Mouse (Mus musculus): ENCODE data around the gene Ptpn18. TPM values are rescaled to one million over a fixed set of nuclear protein-coding genes. Genes with fewer than 3 reads are reported as not detected.

Gene Ptpn18
- total and polyA plus RNA-seq, 3 experiments: 39.1 to 73.3 TPM; not detected in 1

DNA sequence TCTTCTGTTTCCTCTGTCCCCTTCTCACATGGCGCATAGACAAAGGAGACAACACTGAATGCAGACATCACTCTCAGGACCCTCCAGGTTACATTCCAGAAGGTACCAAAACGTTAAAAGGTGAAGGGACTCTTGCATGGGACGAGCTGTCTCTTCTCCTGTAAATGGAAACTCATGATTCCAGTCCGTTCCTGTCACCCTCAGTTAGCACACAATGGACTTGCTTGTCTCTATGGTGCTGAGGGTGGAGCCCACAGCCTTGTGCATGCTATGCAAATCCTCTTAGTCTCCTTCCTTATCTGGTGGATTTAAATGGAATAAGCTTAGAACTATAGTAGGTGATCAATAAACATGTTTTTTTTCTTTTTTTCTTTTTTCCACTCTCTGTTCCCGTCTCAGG lies 10.2 kb downstream of the Ptpn18 start (continued):
- no peak for TF ChIP-seq UBTF (IDR thresholded peaks at IDR 0.05; ENCODE audit: borderline replicate concordance, insufficient read depth, low read depth, low read length)

GRCm38 (mm10) chr1:34472427-34473300 lies 13.1 kb downstream of the Ptpn18 start:
- peaks cover 7 to 8% of the 10 kb centered on the region in 2 experiments for H3K4me1 ChIP-seq (ENCODE audit: control insufficient read depth in 1 of 2, insufficient read depth in 2 of 2, low read length in 2 of 2)
- DNase-seq (ENCODE audit: low read depth, low spot score): peak; percentile 90
- H3K4me3 ChIP-seq (ENCODE audit: control insufficient read depth in 1 of 2, insufficient read depth in 1 of 2, low read depth in 2 of 2, low read length in 2 of 2): peak overlapping the region; percentile 76 to 91
- H3K36me3 ChIP-seq (ENCODE audit: control insufficient read depth in 1 of 2, insufficient read depth in 2 of 2, low read length in 2 of 2): peaks cover 0 to 8% of the 10 kb centered on the region in 2 experiments; a peak in 2 of 4 replicates
- H3K9ac ChIP-seq (ENCODE audit: control insufficient read depth, low read depth, low read length, poor library complexity, severe bottlenecking): peak overlapping the region; percentile 76
- no peaks in the 10 kb centered on the region for H3K9me3 ChIP-seq (replicated peaks; ENCODE audit: insufficient read depth, low read length)
- peak; percentile 24; the same call in 1 of the 2 replicates for TF ChIP-seq POLR2AphosphoS2 (IDR thresholded peaks at IDR 0.05; ENCODE audit: low read length)
- 0 out of 2 replicates have a peak, but pooled peaks have one; percentile 34 for TF ChIP-seq SIN3A (IDR thresholded peaks at IDR 0.05; ENCODE audit: low read length)
- TF ChIP-seq MXI1 (IDR thresholded peaks at IDR 0.05; ENCODE audit: low read depth, low read length): peak; percentile 28
- peak; percentile 60 to 62; a peak in 2 of 4 replicates for TF ChIP-seq POLR2A (IDR thresholded peaks at IDR 0.05; ENCODE audit: control insufficient read depth in 1 of 2, insufficient read depth in 1 of 2, low read depth in 1 of 2, low read length in 2 of 2, poor library complexity in 1 of 2)
- no peak for TF ChIP-seq ETS1 (IDR thresholded peaks at IDR 0.05; ENCODE audit: low read depth, low read length)
- peak; percentile 69; the same call in 1 of the 2 replicates for TF ChIP-seq MAX (IDR thresholded peaks at IDR 0.05; ENCODE audit: low read length)
- TF ChIP-seq MAZ (IDR thresholded peaks at IDR 0.05; ENCODE audit: low read depth, low read length): peak; percentile 85; the same call in 1 of the 2 replicates
- TF ChIP-seq UBTF (IDR thresholded peaks at IDR 0.05; ENCODE audit: borderline replicate concordance, insufficient read depth, low read depth, low read length): no peak
- TF ChIP-seq ELF1 (IDR thresholded peaks at IDR 0.05; ENCODE audit: low read depth, low read length): 0 out of 2 replicates have a peak, but pooled peaks have one; percentile 36
- no peaks in the 10 kb centered on the region for H3K27me3 ChIP-seq (ENCODE audit: control insufficient read depth in 1 of 2, insufficient read depth in 2 of 2, low read length in 2 of 2)
- H3K27ac ChIP-seq (ENCODE audit: control insufficient read depth, low read depth, low read length): peak overlapping the region; percentile 31
- no peaks in the 10 kb centered on the region; the same call in 1 of the 2 replicates for H3K79me2 ChIP-seq (ENCODE audit: control insufficient read depth, insufficient read depth, low read length, poor library complexity)

GRCm38 (mm10) chr1:34478891-34479655 lies 19.5 kb downstream of the Ptpn18 start:
- no peak for TF ChIP-seq TBP (IDR thresholded peaks at IDR 0.05; ENCODE audit: low read depth, low read length)
- TF ChIP-seq ETS1 (IDR thresholded peaks at IDR 0.05; ENCODE audit: low read depth, low read length): peak; percentile 85
- TF ChIP-seq RAD21 (IDR thresholded peaks at IDR 0.05; ENCODE audit: low read depth, low read length): no peak
- TF ChIP-seq SIN3A (IDR thresholded peaks at IDR 0.05; ENCODE audit: low read length): peak; percentile 76
- no peak for TF ChIP-seq GABPA (IDR thresholded peaks at IDR 0.05; ENCODE audit: low read depth, low read length)
- peak; percentile 22; the same call in 1 of the 2 replicates for TF ChIP-seq MEF2A (IDR thresholded peaks at IDR 0.05; ENCODE audit: extremely low read depth, insufficient replicate concordance, low read depth, low read length, poor library complexity, severe bottlenecking)
- 0 out of 2 replicates have a peak, but pooled peaks have one; percentile 32 for TF ChIP-seq POLR2AphosphoS2 (IDR thresholded peaks at IDR 0.05; ENCODE audit: low read length)
- 0 out of 2 replicates have a peak, but pooled peaks have one; percentile 45 for TF ChIP-seq HCFC1 (IDR thresholded peaks at IDR 0.05; ENCODE audit: low read depth, low read length)
- 0 out of 2 replicates have a peak, but pooled peaks have one; percentile 51 for TF ChIP-seq TCF12 (IDR thresholded peaks at IDR 0.05; ENCODE audit: low read depth, low read length)
- 0 out of 2 replicates have a peak, but pooled peaks have one; percentile 61 for TF ChIP-seq MYC (IDR thresholded peaks at IDR 0.05; ENCODE audit: low read depth, low read length)
- 0 out of 2 replicates have a peak, but pooled peaks have one; percentile 26 for TF ChIP-seq ZMIZ1 (IDR thresholded peaks at IDR 0.05; ENCODE audit: low read depth, low read length)
- TF ChIP-seq MAX (IDR thresholded peaks at IDR 0.05; ENCODE audit: low read length): peak; percentile 39; the same call in 1 of the 2 replicates
- peak; percentile 58 for TF ChIP-seq MXI1 (IDR thresholded peaks at IDR 0.05; ENCODE audit: low read depth, low read length)
- TF ChIP-seq ELF1 (IDR thresholded peaks at IDR 0.05; ENCODE audit: low read depth, low read length): peak; percentile 57; the same call in 1 of the 2 replicates
- TF ChIP-seq BHLHE40 (IDR thresholded peaks at IDR 0.05; ENCODE audit: borderline replicate concordance, low read depth, low read length): no peak; the same call in 1 of the 2 replicates
- peak; percentile 67 to 77; a peak in 3 of 4 replicates for TF ChIP-seq EP300 (IDR thresholded peaks at IDR 0.05; ENCODE audit: low read depth in 1 of 2, low read length in 2 of 2)
- TF ChIP-seq ZC3H11A (IDR thresholded peaks at IDR 0.05; ENCODE audit: low read depth, low read length): no peak
- no peak for TF ChIP-seq ZKSCAN1 (IDR thresholded peaks at IDR 0.05; ENCODE audit: low read depth, low read length)
- TF ChIP-seq POLR2AphosphoS5 (IDR thresholded peaks at IDR 0.05; ENCODE audit: borderline replicate concordance, low read depth, low read length): no peak
- DNase-seq (ENCODE audit: low read depth, low spot score): peak; percentile 73
- Histone ChIP-seq H3K4me1 (ENCODE audit: control insufficient read depth in 1 of 2, insufficient read depth in 2 of 2, low read length in 2 of 2) (peaks cover 21 to 33% of the 10 kb centered on the region in 2 experiments), H3K9me3 (replicated peaks; ENCODE audit: insufficient read depth, low read length) (no peaks in the 10 kb centered on the region), H3K9ac (ENCODE audit: control insufficient read depth, low read depth, low read length, poor library complexity, severe bottlenecking) (peak overlapping the region; percentile 55), H3K27me3 (ENCODE audit: control insufficient read depth in 1 of 2, insufficient read depth in 2 of 2, low read length in 2 of 2) (no peaks in the 10 kb centered on the region), H3K27ac (ENCODE audit: control insufficient read depth, low read depth, low read length) (peak overlapping the region; percentile 79), H3K4me3 (ENCODE audit: control insufficient read depth in 1 of 2, insufficient read depth in 1 of 2, low read depth in 2 of 2, low read length in 2 of 2) (peak overlapping the region; percentile 23 to 40), H3K36me3 (ENCODE audit: control insufficient read depth in 1 of 2, insufficient read depth in 2 of 2, low read length in 2 of 2) (peaks cover 0 to 24% of the 10 kb centered on the region in 2 experiments; a peak in 2 of 4 replicates), H3K79me2 (ENCODE audit: control insufficient read depth, insufficient read depth, low read length, poor library complexity) (no peaks in the 10 kb centered on the region)
